Mouse (Mus musculus) frontal cortex, adult (tissue): ENCODE results near the gene Spop.

Experiments
- ATAC-seq: cut with Nextera tagmentation; 2 replicates; pipeline ENCODE4 v1.9.2; 2017; ENCODE audit warnings: mild to moderate bottlenecking, moderate library complexity, mixed read lengths; ENCODE audit not compliant: low TSS enrichment

Gene Spop

GRCm38 (mm10) chr11:95519996-95520395 lies 106.1 kb downstream of the Spop start:
- ATAC-seq = no peak

- peak; percentile 76 for ATAC-seq
These were observed 106.7 kb downstream of the Spop start for GRCm38 (mm10) chr11:95520456-95521072.

- ATAC-seq = peak; percentile 47; the same call in 1 of the 2 replicates
These were observed 107.7 kb downstream of the Spop start for GRCm38 (mm10) chr11:95521563-95521962.

GRCm38 (mm10) chr11:95527307-95527706 lies 113.4 kb downstream of the Spop start:
- no peak for ATAC-seq

GRCm38 (mm10) chr11:95528231-95528630 lies 114.4 kb downstream of the Spop start:
- ATAC-seq = no peak

- no peak for ATAC-seq
These were observed 118.6 kb downstream of the Spop start for GRCm38 (mm10) chr11:95532353-95533072.

- peak; percentile 98 for ATAC-seq
These were observed 119.7 kb downstream of the Spop start for GRCm38 (mm10) chr11:95533484-95534160.

- ATAC-seq = no peak
These were observed 124.7 kb downstream of the Spop start for GRCm38 (mm10) chr11:95538378-95539104.

- no peak for ATAC-seq
These were observed 126.9 kb downstream of the Spop start for GRCm38 (mm10) chr11:95540637-95541385.
